Mouse (Mus musculus): Measurements from ENCODE around the gene Vegfb.

Gene Vegfb

DNA sequence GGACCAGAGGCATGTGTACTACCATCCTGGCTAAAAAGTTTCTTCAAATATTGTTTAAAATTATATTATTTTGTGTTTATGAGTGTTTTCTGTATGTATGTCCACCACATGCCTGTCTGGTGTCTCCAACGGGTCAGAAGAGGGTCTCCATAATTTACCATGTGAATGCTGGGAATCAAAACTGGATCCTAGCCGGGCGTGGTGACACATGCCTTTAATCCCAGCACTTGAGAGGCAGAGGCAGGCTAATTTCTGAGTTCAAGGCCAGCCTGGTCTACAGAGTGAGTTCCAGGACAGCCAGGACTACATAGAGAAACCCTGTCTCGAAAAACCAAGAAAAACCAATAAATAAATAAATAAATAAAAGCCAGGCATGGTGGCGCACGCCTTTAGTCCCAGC, 3.7 kb upstream of the Vegfb start:
- peak; percentile 48 for DNase-seq

DNA sequence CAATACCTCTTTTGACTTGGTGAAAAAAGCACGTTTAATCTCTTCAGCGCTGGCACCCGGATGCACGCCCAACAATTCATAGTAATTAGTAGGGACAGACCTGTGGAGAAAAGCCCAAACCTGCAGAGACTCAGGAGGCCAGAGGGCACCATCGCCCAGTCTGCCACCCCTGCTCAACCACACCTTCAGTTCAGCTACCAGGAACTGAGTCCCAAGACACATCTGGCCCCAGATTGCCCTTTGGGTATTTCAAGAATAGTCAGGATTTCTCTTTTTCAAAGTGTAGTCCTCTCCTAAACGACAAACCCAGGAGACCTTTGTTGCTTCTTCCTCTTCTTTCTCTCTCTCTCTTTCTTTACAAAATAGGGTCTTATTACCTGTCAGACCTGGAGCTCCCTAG, 3.3 kb upstream of the Vegfb start:
- DNase-seq = peak; percentile 48

DNA sequence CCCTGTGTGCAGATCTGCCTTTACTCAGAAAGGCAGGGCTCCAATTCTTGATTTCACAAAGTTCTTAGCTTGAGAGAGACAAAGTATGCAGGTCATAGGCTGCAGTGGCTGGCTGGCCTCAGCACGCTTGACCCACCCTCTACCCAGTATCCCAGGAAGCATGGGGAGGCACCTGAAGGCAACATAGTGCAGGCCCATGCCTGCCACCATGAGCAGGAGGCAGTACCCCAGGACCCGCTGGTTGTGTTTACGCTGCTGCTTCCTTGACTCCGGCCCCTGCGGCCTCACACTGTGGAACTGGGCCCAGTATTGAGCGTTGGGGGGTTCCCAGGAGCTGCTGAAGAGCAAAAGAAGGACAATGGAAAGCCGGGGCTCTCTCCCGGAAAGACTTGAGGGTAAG, 1.8 kb upstream of the Vegfb start:
- no peak for DNase-seq

DNA sequence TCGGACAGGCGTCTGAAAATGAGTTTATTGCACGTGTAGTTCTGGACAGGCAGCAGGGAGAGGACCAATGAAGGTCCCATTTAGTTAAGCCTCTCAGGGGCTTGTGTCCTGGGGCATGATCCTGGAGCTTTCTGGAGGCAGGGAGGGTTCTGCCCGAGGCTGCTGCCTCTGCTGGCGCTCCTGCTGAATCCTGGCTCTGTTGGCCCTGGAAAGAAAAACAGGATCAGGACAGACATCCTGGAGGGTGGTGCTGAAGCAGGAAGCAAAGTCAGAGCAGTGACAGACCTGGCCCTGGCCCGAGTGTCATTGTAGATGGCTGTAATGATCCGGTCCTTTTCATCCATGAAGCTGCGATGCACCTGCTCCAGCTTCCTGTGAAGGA, 444 bp upstream of the Vegfb start:
- DNase-seq = no peak

DNA sequence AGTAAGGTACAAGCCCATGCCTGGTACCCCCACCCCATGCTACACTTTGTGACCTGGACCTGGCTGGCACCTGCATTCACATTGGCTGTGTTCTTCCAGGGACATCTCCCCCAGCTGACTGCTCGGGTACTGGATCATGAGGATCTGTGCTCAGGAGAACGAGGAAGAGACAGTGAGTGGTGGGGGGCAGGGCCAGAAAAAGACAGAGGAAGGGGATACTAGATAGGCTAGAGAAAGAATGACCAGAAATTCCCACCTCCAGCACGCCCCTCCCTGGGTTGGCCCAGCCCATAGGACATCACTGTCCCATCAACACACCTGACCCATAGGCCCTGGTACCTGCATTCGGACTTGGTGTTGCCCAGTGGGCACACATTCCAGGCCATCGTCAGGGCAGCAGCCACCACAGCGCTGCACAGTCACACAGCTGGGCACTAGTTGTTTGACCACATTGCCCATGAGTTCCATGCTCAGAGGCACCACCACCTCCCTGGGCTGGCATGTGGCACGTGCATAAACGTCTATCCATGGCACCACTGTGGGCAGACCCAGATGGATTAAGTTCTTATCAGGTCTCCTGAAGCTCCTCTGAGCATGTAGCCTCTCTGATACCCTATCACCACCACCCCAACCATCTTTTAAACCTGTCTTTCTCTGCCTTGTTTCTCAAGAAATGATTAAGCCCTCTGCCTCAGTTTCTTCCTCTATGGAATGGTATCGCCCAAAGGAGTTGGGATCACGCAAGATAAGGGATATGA, 1.3 kb downstream of the Vegfb start:
- peak; percentile 59 for DNase-seq

DNA sequence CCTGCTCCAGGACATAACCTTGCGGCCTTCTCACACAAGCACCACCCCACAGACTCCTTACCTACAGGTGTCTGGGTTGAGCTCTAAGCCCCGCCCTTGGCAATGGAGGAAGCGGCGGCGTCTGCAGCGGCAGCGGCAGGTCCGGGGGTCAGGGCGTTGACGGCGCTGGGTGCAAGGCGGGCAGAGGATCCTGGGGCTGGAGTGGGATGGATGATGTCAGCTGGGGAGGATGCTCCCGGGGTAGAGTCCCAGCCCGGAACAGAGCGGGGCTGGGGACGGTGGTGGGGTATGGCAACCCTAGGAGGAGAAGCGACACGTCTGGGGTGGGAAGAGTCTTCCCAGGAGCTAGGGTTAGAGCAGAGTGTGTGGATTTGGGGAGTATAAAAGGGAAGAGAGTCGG, 2.2 kb downstream of the Vegfb start:
- DNase-seq = peak; percentile 63

DNA sequence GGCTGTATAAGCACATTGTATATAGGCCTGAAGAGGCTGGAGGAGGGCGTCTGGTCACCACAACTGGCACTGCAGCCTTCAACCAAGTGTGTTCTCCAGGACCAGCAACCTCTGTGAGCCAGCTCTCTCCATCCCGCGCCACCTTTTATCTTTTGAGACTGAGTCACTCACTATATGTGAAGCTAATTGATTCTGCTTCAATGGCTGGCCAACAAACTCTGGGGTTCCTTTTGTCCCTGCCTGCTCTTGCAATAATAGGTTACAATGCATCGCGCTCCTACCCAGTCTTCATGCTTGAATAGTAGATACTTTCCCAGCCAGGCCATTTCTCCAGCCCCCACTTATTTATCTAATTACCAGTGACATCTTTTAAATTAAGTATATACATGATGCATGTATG, 3.8 kb downstream of the Vegfb start:
- peak; percentile 26 for DNase-seq

DNA sequence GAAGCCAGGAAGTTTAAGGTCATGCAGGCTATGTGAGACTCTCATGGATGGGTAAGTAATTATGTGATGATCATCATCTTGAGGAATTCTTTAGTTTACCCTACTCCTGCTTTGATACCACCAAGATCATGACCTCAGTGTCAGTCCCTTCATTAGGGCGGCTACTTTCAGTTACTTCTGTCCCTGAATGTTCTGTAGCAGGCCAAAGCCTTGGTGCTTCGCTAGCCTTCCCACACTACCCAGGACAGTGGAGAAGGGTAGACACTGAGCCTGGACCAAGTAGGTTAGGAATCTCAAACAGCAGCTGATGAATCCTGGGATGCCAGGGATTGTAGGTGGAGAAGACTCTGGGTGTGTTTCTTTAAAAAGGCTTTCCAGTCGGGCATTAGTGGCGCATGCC, 6.0 kb downstream of the Vegfb start:
- DNase-seq = no peak

DNA sequence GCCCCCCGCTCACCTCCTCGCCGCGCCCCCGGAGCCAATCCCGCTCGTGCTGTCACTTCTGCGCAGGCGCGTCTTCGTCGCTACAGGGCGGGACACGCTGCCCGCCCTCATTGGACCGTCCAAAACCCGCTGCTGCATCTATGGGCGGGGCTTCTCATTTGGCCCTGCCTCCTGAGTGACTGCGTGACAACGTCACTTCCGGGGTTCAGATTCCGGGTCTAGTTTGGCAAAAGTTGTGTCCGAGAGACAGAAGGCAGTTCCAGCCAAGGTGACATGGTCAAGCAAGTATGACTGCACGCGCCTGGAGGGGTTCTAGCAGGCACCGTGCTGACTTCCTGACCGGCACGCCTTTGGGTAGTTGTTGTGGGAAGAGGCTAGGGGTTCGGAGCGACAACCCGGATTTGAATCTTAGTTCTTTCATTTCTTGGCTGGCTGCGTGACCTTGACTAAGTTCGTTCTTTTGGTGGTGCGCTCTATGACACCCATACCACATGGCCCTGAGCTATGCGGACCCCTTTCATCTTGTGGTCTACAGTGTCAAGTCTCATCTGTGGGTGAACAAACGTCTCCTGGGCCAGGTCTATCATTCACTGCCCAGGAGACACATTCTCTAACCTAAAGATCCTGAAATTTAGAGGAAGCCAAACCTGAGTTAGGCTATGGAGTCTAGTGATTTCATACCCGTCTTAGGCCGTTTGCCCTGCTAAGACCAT, 6.9 kb downstream of the Vegfb start, which contains the start of gene Fkbp2:
Gene Fkbp2, minus strand, starts transcription at position 121 of the 713 bp plus-strand sequence.
- DNase-seq = peak; percentile 99

DNA sequence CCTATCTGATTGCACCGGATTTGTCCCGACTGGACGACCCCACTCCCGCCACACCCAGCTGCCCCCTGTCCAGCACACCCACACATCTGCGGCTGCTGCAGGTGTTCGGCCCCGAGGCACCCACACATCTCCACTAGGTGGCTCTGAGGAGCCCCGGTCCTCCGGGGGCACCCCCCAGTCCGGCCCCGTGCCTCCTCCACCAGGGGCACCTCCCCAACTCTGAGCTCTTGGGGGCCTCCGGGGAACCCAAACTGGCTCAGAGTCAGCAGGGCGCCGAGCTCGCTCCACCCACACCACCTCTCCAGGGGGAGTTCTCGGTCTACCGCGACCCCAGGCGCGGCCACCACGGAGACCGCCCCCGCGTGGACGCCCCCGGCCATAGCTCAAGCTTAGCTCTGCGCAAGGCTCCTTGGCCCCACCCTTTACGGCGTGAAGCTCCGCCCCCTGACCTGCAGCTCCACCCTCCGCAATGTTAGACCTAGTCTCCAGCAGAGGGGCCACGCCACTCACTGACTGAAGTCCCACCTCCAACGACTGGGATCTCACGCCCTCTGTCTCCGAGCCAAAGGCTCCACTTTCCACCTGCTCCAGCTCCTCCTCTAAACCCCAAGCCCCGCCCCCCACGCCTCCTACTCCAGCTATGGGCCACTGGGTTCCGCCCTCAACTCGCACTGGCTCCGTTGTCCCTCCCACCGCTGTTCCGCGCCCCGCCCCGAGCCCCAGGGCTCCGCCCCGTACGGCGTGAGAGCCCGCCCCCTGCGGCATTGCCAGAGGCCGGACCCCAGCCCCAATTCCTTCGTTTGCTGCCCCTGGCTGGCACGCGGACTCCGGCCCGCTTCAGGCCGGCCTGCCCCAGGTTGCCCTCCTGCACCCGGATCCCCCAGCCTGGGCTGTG, 7.7 kb downstream of the Vegfb start:
- peak; percentile 99 for DNase-seq

DNA sequence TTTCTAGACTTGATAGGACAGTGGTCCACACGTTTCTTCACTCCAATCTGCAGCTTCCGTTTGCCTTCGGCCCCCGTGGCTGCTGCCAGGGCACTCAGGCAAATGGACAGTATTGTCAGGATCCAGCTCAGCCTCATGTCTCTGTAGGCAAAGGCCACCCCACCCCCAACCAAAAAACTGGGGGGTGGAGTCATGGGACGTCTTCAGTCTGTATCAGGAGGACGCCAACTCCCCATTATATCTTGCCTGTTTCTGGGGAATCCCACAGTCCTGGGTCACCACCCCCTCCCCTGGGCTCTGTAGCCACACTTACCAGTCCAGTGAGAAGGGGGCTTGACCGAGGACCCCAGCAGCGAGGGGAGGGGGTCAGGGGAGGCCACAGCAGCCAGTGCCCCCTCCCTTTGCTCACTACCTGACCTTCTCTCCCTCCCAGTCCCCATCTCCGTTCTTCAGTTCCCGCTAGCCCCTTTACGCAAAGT, 8.4 kb downstream of the Vegfb start:
- no peak for DNase-seq

DNA sequence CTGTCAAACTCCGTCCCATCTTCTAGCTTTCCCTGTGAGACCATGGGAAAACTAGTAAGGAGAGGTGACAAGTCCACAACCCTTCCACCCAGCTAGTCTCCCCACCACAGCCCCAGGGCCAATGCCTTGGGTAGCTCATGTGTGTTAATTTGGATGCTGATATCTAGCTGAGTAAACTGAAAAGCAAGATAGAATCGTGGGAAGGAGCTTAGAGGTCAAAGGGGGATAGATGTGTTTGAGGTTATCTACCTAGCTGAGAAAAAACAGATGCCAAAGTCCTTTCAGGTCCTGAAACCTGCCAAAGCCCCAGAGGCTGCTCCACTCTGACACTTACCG, 8.8 kb downstream of the Vegfb start:
- no peak for DNase-seq

DNA sequence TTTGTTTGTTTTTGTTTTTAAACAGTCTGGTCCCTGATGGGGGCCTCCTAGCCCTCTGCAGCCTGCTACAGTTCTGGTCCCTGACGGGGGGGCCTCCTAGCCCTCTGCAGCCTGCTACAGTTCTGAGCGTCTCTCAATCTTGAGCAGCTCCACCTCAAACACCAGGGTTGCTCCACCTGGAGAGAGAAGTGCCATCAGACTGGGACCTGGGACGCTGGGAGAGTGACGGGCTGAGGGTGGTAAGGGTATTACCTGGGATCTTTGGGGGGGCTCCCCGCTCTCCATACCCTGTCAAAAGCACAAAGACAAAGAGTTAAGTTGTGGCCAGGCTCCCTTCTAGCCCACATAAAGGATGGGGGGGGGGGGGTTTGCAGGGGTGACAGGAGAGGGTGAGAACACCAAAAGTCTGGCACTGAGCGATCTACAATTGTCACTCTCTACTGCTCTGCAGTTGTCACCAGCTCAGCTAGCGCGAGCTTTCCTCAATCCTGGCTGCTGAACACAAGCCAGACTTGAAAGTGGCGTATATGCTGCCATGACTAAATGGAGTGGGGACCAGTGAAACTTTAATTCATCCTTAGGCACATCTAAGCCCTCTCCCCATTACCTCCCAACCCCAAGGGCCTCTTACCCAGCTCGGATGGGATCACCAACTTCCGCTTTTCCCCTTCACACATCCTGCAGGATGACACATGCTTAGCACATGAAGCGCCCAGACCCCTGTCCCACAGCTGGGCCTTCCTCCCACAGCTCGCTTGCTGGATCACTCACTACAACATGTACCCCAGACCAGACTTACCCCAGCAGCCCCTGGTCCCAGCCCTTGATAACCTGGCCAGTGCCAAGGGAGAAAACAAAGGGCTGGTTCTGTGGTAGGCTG, 9.5 kb downstream of the Vegfb start:
- DNase-seq = peak; percentile 69

DNA sequence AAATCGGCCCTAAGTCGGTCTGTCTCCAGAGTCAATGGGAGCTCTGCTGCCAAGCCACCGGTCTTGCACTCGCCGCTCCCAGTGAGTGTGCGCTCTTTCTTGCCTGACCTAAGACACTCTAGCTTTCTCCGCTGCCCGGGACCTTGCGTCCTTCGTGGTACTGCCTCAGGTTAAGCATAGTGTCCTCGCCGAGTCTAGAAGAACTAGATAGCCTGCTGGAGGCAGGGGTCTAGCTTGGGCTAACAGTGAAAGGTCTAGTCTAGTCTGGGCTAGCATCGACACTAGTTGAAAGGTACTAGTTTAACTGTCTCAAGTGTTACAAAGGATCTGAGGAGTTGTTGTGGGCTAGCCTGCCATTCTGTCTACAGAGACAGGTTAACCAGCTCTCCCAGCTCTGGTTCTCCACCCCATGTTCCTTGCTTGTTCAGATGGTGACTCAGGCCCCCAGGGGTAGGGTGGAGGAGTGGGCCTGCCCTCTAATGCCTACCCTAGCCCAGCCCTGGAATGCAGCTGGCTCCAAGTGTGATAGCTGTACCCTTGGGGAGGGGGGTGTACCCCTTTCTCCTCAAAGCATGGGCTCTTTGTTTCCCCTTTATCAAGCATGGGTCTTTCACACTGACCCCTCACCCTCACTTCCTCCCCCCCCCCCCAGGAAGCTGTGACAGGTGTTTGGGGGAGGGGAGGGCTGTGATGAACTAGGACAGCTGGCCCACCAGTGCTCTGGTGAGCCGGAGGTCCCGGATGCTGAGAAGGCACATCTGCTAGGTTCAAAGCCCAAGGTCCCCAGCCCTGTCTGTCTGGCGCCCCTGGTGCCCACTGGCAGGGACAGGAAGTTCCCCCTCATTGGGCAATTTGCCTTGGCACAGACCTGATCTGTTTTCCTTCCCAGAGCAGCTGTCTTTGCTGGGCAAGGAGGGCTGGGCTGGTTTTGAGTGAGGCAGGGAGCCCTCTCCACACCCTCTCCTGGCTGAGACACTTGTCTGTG, 11.6 kb downstream of the Vegfb start, which contains the start of gene Plcb3:
Gene Plcb3, minus strand, starts transcription at position 934 of the 985 bp plus-strand sequence.
- peak; percentile 77 for DNase-seq

DNA sequence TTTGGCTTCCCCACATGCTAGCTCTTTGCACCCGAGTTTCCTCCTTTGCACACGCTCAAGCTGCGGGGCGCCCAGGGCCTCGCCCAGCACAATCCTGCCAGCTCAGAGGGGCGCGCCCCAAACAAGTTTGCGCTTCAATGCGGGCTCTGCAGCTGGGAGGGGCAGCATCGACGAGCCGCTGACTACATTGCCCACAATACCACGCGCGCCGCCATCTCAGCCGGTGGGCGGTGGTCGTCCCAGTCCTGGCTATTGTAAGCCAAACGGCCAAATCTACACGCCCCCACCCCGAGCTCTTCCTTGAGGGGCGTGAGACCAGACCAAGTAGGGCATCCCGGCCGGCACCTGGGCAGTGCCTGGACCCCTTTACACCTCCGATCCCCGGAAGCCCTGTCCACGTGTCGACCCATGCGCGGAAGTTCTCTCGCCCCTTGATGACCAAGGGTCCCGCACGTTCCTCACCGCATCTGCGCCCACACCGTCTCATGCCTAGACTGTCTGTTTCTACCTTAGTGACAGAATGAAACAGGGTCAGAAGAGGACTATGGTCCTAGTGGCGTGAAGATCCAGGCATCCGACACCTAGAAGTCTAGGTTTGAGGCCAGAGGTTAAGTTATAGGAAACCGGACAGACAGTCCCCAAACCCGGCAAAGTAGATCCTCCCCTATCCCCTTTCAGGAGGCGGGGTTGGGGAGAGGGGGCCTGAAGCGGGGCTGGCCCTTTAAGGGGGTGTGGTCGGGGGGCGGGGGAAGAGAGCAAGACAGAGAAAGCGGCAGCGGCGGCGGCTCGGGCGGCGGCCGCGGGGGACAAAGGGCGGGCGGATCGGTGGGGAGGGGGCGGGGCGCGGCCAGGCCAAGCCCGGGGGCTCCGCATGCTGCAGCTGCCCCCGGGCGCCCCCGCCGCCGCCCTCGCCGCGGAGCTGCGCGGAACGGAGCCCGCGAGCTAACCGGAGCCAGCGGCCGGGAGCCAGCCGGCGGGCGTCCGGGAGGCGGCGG, 12.9 kb downstream of the Vegfb start, which contains the start of gene Ppp1r14b:
Gene Ppp1r14b, plus strand, starts transcription at position 758 of the 995 bp plus-strand sequence.
- peak; percentile 68 for DNase-seq

DNA sequence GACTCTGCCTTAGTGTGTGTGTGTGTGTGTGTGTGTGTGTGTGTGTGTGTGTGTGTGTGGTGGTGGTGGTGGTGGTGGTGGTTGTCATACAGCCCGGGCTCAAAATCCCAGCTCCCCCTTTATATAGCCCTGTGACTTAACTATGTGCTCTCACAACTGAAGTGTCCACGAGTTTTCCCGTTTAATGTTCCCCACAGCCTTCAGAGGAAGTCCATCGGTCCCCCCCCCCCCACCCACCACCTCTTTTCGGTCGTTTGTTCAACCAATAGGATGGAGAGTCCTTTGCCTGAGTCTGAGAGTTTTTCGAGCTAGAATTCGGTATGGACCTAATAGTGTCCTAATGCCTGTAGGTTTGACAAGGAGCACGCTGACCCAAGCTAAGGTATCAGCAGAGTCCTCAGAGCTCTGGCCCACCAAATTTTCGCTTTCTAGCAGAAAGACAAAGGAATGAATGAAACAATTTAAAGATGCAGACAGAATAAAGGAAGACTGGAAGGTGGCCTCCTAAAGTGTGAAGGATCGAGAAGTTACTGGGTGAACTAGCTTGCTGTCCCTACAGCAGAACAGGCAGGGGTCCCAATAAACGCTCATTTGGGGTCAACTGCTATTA, 13.8 kb downstream of the Vegfb start:
- no peak for DNase-seq

DNA sequence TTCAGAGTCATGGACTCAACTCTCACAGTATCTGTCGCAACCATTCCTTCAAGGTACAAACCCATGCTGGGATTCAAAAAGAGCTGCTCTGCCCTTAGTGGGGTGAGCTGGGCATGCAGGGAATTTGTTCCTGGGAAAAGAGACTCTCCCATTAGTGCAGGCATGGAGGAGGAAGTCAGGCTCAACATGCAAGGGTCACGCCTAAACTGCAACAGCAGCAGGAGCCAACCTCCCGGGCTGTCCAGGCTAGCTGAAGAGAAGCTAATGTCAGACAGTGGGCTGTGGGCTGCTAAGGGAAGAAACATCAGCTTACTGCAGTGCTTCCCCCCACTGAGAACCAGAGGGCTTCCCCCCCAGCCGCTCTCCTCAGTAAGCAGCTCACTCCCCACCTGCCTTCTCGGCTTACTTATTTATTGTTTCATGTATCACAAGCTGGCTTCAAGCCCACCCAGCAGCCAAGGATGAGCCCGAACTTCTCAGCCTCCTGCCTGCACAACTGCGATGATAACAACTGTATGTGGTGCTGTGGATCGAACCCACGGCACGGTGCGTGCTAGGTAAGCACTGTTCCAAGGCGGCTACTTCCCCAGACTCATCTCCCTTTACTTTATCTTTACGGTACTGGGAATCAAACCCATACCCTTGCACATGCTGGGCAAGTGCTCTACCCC, 15.1 kb downstream of the Vegfb start:
- DNase-seq = peak; percentile 38

DNA sequence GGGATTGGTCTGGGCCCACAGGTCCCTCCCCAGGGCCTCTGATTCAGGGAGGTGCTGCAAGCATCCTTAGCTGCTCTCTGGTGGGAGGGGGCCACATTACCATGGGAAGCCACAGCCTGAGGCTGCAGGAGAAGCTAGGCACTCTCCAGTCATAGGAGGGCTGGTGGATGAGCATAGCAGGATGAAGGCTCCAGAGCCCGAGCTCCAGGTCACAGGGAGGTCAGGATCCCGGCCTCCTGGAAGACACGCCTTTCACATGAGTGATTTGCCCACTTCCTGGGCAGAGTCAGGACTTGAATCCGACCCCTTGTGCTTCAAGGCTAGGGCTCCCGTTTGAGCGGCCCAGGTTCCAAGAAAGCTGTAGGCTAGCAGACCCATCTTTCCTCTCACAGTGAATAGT, 15.8 kb downstream of the Vegfb start:
- DNase-seq = no peak
